22 mouse cellular contexts compared by ENCODE assay signal in the genomic region with DNA sequence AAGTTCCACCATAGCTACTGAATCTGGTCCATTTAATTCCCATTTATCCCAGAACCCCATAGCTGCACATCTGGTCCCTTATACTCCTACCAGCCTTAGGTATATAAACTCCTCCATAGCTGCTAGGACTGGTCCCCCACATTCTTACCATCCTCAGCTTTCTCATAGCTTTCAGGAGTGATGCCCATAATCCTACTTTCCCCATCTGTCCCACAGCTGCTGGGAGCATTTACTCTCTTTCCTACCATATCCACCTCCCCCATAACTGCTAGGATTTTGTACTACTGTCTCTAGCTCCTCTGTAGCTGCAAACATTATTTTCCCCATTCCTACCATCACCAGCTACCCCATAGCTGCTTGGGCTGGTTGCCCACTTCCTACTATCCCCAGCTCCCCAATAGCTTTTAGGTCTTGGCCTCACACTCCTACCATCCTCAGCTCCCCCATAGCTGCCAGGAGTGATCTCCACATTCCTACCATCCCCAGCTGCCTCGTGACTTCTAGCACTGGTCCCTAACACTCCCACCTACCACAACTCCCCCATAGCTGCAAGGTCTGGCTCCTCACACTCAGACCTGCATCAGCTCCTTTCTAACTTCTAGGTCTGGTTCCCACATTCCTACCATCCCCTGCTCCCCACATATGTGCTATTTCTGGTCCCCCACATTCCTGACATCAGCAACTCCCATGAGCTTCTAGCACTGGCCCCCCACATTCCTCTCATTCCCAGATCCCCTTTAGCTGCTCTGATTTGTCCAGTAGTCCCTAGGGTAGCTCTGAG.
DNase-seq lines count a peak whose midpoint lies in the region.
"Had no signal": no experiment of that assay in that cellular context is flagged by ENCODE, and none has a peak within 500 bp of the region (broad histone marks: within the 10 kb centered on the region; RNA-seq: fewer than 3 reads in every experiment).

No protein-coding gene starts in this region.

- no peaks in the 10 kb centered on the region for H3K36me3 ChIP-seq in forebrain, embryonic 10.5 days (replicated peaks)
- H3K36me3 ChIP-seq: embryonic facial prominence, embryonic 13.5 days; G1E; heart, embryonic 10.5 days; hindbrain, embryonic 12.5 days had no signal

- no peak overlapping the region for H3K4me3 ChIP-seq in forebrain, embryonic 10.5 days
- H3K4me3 ChIP-seq: embryonic facial prominence, embryonic 13.5 days; forebrain, embryonic 13.5 days; heart, embryonic 10.5 days; hindbrain, embryonic 12.5 days had no signal

- DNase-seq in left cerebral cortex, adult 18-20 months (ENCODE audit: low spot score in 2 of 2), result peak; percentile 26 to 34
- DNase-seq in left cerebral cortex, postnatal 10 days (ENCODE audit: extremely low spot score in 1 of 2, low spot score in 2 of 2), result no peak
- peak; percentile 28 for DNase-seq in right cerebral cortex, adult 18-20 months
- DNase-seq in right cerebral cortex, postnatal 10 days (ENCODE audit: low spot score in 2 of 2), result no peak
- DNase-seq in brain, adult 2 months (ENCODE audit: low read depth, low spot score), result peak; percentile 80
- peak; percentile 60 for DNase-seq in telencephalon, adult 2 months (ENCODE audit: low read depth, low spot score)
- no peak for DNase-seq in forebrain, embryonic 10.5 days (ENCODE audit: extremely low spot score, low spot score)
- DNase-seq: adrenal gland, postnatal 10 days; B cell, adult 2 months; cerebellum, adult 11-12 months; cerebellum, adult 9-10 months; cerebellum, postnatal 25 days; forebrain, postnatal 0 days; gastrocnemius, postnatal 10 days; heart, adult 18-20 months; heart, postnatal 10 days; heart, postnatal 4 days had no signal

- no peaks in the 10 kb centered on the region for H3K9me3 ChIP-seq in forebrain, embryonic 10.5 days
- H3K9me3 ChIP-seq: embryonic facial prominence, embryonic 13.5 days; forebrain, embryonic 13.5 days; heart, embryonic 10.5 days; hindbrain, embryonic 12.5 days had no signal

- intact Hi-C loops in left cerebral cortex, postnatal 10 days (cut with DNase I), result no loop called here

- no peaks in the 10 kb centered on the region for H3K4me1 ChIP-seq in forebrain, embryonic 10.5 days
- H3K4me1 ChIP-seq: embryonic facial prominence, embryonic 13.5 days; forebrain, embryonic 13.5 days; heart, embryonic 10.5 days; hindbrain, embryonic 12.5 days had no signal

- H3K27ac ChIP-seq in forebrain, embryonic 10.5 days, result no peak overlapping the region
- H3K27ac ChIP-seq: embryonic facial prominence, embryonic 13.5 days; forebrain, embryonic 13.5 days; heart, embryonic 10.5 days; hindbrain, embryonic 12.5 days had no signal

- 37% methylated on average over 1 of the region's 1 CpGs for WGBS in forebrain, embryonic 10.5 days

- no peaks in the 10 kb centered on the region for H3K27me3 ChIP-seq in forebrain, embryonic 10.5 days (ENCODE audit: poor library complexity, severe bottlenecking)
- H3K27me3 ChIP-seq: embryonic facial prominence, embryonic 13.5 days; forebrain, embryonic 13.5 days; hindbrain, embryonic 12.5 days had no signal

Comparison
In these comparisons a context has a peak if more than half of its experiments do, and no peak if none do; other contexts are left out.
1. DNase-seq: peak in left cerebral cortex, adult 18-20 months (2 of 2), right cerebral cortex, adult 18-20 months (single experiment), brain, adult 2 months (single experiment) and telencephalon, adult 2 months (single experiment); none in left cerebral cortex, postnatal 10 days (0 of 2), right cerebral cortex, postnatal 10 days (0 of 2) and forebrain, embryonic 10.5 days (single experiment).